Mouse (Mus musculus) thymus, postnatal 4 days (tissue): ENCODE data around the gene Grin3a.

ENCODE experiments used
- DNase-seq: peaks from one replicate; pipeline ENCODE4 v3.0.0; 2021

The Grin3a gene

DNA sequence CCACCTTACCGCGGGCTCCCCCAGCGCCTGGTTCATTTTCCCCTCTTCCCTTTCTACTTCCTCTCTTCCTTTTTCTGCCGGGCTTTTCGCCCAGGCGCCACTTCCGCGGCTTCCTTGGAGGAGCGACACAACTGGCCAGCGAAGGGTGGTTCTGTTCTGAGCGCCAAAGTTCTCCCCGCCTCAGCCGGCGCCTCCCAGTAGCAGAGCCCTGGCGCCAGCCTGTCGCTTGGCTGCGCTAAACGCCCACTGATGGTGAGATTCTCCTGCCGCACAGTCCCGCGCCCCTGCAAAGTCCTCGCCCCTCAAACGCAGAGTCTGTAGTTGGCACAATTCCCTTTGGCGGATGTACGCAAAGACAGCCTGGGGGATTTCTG, at the start of gene Grin3a:
Gene Grin3a (minus strand): TSS at position 133 of the 374 bp plus-strand sequence.
- peak; percentile 15 for DNase-seq

DNA sequence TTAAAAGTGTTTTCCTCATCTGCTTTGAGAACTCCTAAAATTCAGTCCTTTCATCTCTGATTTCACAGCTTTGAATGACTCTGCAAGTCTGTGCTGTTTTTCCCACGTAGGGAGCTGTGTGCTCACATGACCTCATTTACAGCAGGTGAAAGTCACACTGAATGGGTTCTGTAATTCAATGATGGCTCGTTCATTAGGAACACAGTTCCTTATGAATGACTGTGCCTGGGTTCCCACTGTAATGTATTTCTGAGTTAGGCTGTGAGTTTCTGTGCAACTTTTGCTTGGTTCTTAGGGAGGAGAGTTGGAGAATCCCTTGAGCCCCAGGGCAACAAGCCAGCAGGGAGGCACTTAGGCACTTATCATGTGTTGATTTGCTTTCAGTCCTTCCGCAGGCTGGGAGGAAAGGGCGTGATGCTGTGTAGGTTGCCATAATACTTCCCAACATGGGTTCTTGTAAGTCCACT, 46.3 kb upstream of the Grin3a start:
- no peak for DNase-seq

DNA sequence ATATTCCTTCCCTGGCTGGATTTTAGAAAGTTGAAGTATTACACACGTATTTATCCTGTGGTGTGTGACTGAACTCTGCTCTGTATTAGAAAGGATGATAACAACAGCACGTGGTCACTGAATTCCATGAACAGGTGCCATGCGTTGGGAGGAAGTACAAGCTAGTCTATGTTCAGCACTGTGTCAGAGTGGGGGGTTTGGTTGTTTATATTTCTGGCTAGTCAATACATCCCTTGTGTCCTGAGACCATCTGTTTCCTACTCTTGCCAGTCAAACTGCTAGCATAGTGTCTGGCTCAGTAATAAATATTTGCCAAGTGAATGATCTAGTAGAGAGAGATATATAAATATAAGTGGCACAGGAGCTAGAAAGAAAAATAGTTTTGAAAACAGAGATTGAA, 31.5 kb upstream of the Grin3a start:
- no peak for DNase-seq

DNA sequence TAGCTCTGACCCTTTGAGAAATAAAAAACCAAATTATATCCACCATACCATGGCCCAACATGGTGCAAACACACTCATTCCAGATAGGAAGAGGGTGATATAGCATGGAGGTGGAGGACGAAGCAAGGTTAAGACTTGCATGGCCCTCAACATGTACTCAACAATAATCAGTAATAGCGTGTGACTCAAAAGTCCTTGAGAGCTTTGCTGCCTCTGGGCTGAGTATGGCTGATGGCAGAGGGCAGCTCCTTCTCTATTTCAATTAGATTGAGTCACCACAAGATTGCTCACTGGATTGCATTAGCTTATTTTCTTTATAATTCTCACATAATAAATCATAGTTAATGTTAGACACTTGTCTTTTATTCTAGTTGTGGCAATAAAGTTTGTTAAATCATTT, 15.1 kb upstream of the Grin3a start:
- DNase-seq = no peak

DNA sequence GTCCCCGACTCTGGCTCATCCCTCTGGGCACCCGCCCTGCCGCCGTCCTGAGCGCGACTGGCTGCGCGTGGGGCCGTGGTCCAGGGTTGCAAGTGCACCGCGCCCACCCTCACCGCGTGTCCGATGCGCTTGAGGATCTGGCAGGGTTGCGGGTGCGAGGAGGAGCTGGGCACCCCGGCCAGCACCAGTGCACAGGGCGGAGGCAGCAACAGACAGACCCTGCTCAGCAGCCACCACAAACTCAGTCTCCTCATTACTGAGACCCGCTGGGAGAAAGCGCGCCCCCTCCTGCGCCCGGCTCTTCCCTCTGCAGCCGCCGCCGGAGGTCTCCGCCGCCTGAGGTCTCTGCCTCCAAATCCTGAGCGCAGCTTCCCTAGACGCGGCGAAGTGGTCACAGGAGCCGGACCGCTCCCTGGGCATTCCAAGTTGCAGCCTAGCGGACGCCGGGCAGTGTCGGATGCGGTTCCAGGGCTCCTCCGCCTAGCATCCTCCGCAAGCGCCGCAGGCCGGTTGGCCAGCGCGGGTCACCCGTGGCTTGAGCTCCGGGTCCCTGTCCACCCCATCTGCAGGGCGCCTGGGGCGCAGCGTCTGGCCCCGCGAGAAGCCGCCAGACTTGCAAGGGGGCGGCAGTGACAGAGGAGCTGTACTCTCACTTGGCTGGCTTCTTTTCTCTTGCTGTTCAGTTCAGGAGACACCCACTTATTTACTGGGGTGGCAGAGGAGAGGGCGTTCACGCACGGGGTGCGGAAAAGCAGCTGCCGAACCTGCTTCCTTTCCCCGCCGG, 524 bp downstream of the Grin3a start:
- peak; percentile 7 for DNase-seq

DNA sequence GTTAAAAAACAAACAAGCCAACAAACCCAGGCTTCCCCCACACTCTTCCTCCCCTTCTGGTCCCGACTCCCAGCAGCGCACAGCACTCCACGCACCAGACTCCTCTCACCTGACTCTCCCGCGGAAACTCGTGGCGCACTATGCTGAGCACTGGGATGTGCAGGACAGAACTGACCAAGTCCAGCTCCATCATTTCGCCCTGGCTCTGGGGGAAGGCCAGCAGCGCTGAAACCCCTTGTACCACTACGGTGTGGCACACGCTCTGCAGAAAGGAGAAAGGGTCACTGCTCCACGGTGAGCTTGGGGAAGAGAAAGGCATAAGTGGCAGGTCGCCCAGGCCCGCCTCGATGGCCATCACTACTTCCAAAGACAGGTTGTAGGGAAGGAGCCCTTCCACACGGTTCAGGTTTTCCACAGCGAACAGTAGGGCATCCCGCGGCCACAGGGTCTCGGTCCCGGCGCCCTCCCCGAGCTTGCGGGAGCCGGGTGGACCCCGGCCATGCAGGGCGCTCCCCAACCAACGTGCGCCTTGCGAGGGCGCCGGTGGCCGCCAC, 1.2 kb downstream of the Grin3a start:
- no peak for DNase-seq

DNA sequence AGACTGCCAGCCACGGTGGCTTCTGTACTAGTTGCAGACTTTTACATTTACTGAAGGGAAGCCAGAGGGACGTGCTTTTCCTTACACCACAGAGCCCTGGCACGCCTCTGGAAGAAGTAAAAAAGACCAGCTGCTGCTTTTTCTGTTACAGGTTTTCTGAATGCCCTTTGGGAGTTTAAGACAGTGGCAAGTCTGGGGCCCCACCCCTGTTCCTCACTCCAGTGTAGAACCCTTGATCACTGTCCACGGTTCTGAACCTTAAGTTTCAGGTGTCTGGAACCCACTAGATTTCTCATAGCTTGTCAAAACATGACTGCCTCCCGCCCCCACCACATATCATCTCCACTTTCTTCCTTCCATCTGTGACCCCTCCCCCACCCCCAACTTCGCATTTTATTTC, 1.8 kb downstream of the Grin3a start:
- no peak for DNase-seq

DNA sequence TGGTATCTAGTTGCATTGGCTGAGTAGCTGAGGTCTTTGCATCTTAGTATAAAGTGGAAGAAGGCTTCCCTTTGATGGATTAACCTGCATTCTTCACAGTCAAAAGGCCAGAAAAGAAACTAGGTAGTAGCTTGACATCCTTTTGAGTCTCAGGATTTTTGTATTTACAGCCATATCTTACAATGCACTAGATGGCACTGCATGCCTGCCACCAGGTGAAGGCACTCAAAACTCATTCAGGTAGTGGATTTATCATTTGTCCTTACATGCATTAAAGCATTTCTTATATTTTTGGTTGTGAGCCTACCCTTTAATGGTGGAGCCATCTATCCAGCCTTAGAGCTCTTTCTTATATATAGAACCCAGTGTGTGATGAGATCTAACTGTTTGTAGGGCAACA, 13.5 kb downstream of the Grin3a start:
- DNase-seq = no peak

DNA sequence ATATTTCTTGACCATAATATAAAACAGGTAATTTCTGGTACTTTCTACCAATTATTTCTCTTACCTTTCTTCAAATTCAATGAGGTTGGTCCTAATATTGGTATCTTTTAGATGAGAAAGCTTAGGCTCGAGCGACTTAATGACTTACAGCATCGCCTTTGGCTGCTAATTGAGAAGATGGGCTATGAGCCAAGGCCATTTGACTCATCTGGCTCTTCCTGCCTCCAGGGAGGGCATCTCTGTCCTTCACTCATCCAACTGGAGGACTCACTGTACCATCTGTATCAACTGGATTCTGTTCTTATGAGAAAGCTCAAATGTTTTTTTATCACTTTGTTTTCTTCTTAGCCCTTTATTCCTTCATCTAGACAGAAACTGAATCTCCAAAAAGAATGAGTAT, 31.7 kb downstream of the Grin3a start:
- no peak for DNase-seq

DNA sequence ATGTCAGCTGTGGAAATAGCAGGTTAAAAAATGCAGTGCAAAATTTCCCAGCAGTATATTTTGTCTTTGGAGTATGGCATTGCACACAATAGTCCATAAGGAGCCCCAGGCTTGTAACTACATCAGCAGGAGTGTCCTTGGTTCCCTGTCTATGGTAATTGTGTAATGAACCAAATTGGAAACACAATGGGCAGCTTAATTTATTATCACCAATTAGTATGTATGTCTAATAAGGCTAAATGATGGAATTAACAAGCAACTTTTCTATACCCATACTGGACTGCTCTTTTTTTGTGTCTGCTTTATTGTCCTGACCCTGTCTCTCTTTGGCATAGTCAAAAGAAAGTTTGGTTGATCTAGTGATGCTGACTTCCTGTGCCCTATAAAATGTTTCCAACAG, 38.8 kb downstream of the Grin3a start:
- no peak for DNase-seq

DNA sequence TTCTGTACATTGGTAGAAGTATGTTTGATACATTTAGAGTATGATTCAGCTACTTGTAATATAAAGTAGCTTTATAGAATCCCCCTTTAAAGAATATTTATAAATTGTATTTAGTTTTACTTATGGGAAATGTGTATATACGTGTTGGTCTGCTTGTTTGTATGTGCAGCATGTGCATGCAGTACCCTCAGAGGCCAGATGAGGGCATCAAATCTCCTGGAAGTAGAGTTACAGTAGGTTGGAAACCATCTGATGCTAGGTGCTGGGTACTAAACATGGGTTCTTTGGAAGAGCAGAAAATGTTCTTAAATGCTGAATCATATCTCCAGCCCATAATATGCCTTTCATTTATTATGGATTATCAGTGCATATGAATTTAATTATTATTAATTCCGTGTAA, 46.2 kb downstream of the Grin3a start:
- peak; percentile 6 for DNase-seq

DNA sequence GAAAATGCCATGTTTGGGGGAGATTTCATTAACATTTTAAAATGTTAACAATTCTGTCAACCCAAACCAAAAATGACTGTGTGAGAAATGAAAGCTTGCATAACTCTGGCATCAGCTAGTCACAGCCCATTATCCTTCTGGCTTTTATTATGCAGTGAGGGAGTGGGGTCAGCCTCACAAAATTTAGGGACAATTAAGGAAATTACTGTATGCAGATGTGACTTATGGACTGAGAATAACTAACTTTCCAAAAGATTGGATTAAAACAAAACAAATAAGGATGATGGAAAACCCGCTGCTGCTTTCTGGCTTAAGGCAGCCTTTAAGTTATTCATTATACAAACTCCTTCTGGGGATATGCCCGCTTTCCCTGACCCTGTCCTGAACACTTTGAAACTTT, 56.6 kb downstream of the Grin3a start:
- no peak for DNase-seq

DNA sequence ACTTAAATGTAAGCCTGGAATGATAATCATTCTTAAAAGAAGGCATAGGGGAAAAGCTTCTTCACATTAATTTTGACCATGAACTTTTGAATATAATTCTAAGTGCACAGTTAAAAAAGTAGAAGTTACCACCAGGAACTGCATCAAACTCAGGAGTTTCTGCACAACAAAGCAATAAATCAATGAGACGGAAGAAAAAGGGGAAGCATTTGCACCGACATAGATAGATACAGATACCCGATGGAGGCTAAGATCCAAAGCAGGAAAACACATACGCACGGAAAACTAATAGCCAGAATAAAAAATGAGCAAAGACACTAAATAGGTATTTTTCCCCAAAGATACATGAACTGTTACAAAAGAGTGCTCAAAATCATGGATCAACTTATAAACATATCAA, 102.7 kb downstream of the Grin3a start:
- no peak for DNase-seq

DNA sequence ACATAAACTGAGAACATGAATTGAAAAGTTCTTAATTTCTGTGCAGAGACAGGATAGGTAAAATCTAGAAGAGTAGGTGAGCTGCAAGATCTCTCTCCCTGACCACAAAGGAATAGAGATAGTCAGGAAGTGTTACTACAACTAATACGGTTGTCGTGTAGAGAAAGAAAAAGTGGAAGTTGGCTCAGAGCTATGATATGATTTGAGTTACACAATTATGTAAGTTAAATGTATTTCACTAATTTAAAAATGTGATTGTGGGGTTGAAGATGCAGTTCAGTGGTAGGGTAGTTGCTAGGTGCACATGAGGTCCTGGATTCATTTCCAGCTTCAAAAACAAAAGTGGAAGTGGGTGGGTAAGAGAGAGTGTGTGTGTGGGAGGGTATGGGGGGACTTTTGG, 103.6 kb downstream of the Grin3a start:
- DNase-seq = no peak

DNA sequence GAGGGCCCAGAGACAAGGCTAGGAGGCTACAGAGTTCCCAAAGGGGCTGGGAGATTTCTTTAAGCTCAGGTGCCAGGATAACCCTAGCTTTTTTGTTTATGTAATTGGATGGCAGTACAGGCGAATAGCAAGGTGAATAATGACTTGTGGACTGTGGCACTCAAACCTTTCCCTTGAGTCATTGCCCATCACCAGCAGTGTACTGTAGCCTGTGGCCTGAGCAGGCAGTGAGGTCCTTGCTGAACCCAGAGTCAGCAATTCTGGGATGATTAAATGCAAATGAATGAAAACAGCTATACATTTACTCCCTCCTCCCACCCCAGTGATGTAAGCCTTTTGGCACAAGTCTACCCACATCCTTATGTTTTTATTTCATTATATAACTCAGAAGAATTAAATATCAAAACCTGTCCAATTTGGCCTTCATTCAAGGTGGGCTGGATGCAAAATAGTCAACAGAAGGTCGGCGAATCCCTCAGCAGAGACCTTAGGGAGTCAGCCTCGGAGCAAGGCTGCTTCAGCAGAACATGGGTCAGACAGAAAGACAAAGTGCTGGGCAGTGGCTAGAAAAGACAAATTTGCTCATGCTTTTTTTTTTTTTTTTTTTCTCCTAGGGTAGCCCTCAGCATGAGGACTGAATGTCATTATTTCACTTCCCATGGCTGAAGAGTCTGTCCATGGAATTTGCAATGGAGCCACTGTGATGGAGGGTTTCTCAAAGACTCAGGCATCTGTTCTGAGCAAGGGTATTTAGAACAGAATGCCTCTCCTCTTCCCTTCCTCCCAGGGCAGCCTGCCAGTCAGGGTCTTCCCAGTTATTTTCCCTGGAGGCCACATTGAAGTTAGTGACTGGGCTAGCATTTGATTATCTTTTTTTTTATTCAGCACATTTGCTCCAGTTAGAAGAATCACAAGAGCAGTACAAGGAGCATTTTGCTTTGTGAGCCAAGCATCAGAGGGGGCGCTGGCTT, 104.5 kb downstream of the Grin3a start:
- no peak for DNase-seq

DNA sequence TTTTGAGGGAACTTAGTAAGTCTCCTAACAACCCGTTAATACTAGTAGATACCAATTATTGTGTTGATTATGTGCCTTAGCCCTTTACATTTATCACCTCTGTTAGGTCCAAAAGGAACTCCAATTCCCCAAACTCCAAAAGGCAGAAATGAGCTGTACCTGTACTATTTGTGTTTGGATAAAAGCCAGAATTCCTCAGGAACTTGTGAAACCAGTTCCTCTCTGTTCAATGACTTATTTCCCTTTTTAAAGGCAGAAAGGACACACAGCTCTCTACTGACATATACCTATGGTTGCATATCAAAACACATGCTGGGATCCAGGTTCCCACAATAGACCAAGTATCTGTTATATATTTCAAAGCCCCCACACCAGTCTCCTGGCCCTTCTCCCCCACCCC, 106.0 kb downstream of the Grin3a start:
- DNase-seq = no peak

DNA sequence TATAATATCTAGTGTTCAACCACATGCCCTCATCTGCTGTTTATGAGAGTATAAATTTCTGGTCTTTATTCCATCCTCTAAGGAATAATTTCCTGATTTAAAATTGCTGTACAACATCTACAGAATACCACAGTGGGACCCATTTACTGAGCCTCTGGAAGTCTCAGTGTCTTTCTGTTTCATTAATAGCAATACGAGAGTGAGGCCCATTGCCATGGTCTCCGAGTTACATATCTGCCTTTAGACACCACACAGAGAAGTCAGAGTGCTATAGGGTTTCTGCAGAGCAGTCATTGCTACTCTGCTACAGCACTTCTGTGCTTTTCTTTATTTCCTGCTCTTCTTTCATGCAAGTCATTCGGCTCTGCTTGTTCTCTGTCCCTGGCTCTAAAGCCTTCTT, 116.2 kb downstream of the Grin3a start:
- DNase-seq = no peak

DNA sequence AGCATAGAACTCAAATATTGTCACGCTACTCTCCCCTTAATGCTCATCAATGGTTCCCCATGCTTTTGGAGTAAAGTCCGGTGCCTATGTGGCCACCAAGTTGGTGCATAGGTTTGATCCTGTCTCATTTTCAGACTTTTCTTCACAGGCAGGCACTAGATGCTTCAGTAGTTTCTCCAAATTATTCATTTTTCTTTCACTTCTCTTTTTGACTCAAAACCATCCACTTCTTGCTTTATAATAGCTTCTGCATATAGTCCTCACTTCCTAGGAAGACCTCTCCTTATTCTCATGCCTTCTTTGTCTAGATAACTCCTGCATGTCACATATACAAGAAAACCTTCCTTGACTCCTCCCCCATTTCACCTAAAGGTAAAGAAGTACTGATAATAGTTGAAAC, 121.6 kb downstream of the Grin3a start:
- no peak for DNase-seq

DNA sequence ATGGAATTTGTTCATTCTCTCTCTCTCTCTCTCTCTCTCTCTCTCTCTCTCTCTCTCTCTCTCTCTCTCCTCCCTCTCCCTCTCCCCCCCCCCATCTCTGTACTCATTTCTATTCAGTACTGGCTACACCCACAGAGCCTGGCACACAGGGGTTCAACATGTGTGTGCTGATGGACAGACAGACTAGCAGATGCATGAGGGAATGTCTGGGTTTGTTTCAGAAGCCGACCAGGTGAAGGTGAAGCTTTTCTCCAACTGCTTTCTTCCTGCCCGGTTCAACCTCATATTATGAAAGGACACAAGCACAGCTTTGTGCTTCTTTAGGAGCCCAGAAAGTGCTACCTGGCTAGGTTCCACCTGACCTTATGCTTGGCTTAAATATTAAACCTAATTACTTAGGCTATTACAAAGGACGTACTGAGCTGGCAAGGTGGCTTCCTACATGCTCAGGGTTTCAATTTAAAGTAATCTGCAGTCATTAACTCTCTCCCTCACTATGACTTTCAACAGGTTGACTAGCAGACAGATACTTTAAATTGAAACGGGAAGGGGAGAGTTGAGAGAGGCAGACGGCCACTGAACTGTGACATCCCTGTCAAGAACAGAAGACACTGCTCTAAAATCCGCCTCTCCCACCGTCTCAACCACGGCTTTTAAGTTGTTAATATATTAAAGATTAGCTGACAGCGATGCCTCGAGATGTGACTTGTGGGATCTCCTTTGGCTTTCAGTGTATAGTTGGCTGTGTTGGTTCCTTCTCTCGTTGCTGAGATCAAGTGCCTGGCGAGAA, 153.9 kb downstream of the Grin3a start:
- DNase-seq = no peak

DNA sequence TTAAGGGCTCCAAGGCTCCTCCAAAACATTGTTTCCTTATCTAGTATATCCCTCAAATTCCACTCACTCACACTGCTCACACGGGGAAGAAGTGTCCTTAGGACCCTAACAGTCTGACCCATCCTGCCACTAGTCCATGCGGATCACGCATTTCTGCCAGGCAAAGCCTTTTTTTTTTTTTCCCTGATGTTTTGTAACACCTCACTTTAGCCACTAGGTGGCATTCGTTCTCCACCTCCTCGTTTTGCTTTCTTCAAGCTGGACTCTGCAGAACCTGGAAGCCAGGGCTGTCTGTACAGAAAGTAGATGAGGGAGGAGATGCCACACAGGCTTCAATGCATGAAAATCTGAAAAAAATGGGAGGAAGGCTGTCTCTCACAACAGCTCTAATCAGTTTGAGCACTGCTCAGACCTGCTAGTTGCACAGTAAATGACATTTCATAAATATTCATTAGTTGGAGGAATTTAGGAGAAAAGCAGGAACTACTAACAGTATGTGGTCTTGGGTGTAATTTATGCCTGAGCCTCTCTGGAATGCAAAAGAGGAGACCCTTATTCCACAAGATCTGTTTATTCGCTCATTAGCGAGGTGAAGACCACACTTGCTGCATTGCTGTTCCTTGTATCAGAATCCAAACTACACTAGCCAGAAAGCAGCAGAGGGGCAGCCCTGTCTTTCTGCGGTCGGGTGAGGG, 156.8 kb downstream of the Grin3a start:
- DNase-seq = peak; percentile 28

DNA sequence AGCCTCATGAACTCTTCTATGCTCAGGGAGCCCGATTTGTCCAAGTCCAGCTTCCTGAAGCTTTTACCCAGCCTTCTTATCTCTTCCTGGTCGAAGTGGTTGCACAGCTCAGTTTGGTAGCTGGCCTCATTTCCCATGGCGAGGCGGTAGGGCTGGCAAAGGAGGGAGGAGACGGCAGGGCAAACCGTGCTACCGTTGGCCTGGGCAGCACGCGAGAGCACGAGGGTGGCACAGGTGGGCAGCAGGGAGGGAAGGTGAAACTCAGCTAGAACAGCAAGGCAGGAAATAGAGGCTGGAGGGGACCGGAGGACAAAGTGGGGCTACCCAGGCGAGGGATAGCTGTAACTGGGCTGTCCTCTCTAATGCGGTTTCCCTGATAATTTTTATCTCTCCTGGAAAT, 163.7 kb downstream of the Grin3a start, which contains the start of gene Ppp3r2:
Gene Ppp3r2 (minus strand): TSS at position 213 of the 400 bp plus-strand sequence.
- DNase-seq = no peak
